In genomic region chr3:94786367-94786835, GRCm38 (mm10) we compare ENCODE assay signal across 8 mouse cellular contexts. TPM values are rescaled to one million over a fixed set of nuclear protein-coding genes. Genes with fewer than 3 reads are reported as not detected.
DNase-seq lines count a peak whose midpoint lies in the region; ATAC-seq and TF ChIP-seq lines count a peak whose summit lies in the region.

Cgn (minus strand) TSS chr3:94786492.

- H3K9me3 ChIP-seq in ES-Bruce4 (replicated peaks; ENCODE audit: control insufficient read depth, insufficient read depth, low read length, poor library complexity, severe bottlenecking), result peaks cover 4% of the 10 kb centered on the region
- no peaks in the 10 kb centered on the region for H3K9me3 ChIP-seq in forebrain, embryonic 15.5 days
- no peaks in the 10 kb centered on the region for H3K9me3 ChIP-seq in liver, postnatal 0 days (ENCODE audit: low read length)
- H3K9me3 ChIP-seq in neural tube, embryonic 14.5 days (ENCODE audit: control insufficient read depth, low read length), result no peaks in the 10 kb centered on the region

- no peaks in the 10 kb centered on the region for H3K27me3 ChIP-seq in ES-Bruce4 (ENCODE audit: control insufficient read depth, insufficient read depth, low read length, poor library complexity, severe bottlenecking)
- H3K27me3 ChIP-seq in forebrain, embryonic 15.5 days, result no peaks in the 10 kb centered on the region
- H3K27me3 ChIP-seq in liver, postnatal 0 days (ENCODE audit: insufficient read depth, low read length), result peaks cover 15% of the 10 kb centered on the region
- no peaks in the 10 kb centered on the region for H3K27me3 ChIP-seq in neural tube, embryonic 14.5 days (ENCODE audit: control insufficient read depth, insufficient read depth, low read length)
- no peaks in the 10 kb centered on the region for H3K27me3 ChIP-seq in testis, adult 2 months (ENCODE audit: control insufficient read depth, insufficient read depth, low read length)

- no peak for TF ChIP-seq CTCF in ES-Bruce4 (IDR thresholded peaks at IDR 0.05; ENCODE audit: low read depth, low read length)
- TF ChIP-seq CTCF in liver, postnatal 0 days (IDR thresholded peaks at IDR 0.05; ENCODE audit: low read depth), result no peak
- no peak for TF ChIP-seq CTCF in testis, adult 2 months (IDR thresholded peaks at IDR 0.05; ENCODE audit: control insufficient read depth, insufficient read depth, insufficient replicate concordance, low read depth, low read length)

- H3K36me3 ChIP-seq in ES-Bruce4 (ENCODE audit: control insufficient read depth, insufficient read depth, low read length, poor library complexity, severe bottlenecking), result no peaks in the 10 kb centered on the region
- no peaks in the 10 kb centered on the region for H3K36me3 ChIP-seq in forebrain, embryonic 15.5 days
- H3K36me3 ChIP-seq in liver, postnatal 0 days (replicated peaks; ENCODE audit: insufficient read depth, low read length), result no peaks in the 10 kb centered on the region
- H3K36me3 ChIP-seq in neural tube, embryonic 14.5 days (ENCODE audit: control insufficient read depth, insufficient read depth, low read length), result no peaks in the 10 kb centered on the region
- no peaks in the 10 kb centered on the region for H3K36me3 ChIP-seq in testis, adult 2 months (ENCODE audit: control insufficient read depth, insufficient read depth, low read length)

- TF ChIP-seq EP300 in ES-Bruce4 (IDR thresholded peaks at IDR 0.05; ENCODE audit: insufficient read depth, low read depth, low read length), result no peak
- TF ChIP-seq EP300 in liver, postnatal 0 days (IDR thresholded peaks at IDR 0.05; ENCODE audit: low read depth), result no peak

- H3K4me2 ChIP-seq in forebrain, embryonic 15.5 days (replicated peaks), result peak within 1 kb of the TSS; percentile 92
- peak within 1 kb of the TSS; percentile 87 for H3K4me2 ChIP-seq in liver, postnatal 0 days (ENCODE audit: low read depth, low read length)
- peak within 1 kb of the TSS; percentile 68 for H3K4me2 ChIP-seq in neural tube, embryonic 14.5 days (ENCODE audit: low read depth, low read length)

- intact Hi-C loops in heart, postnatal 25 days (cut with DNase I), result no loop called here

- H3K4me3 ChIP-seq in ES-Bruce4 (ENCODE audit: low read depth, low read length), result peak within 1 kb of the TSS; percentile 99
- H3K4me3 ChIP-seq in forebrain, embryonic 15.5 days, result peak within 1 kb of the TSS; percentile 52
- peak within 1 kb of the TSS; percentile 63 for H3K4me3 ChIP-seq in liver, postnatal 0 days (ENCODE audit: low read depth, low read length)
- H3K4me3 ChIP-seq in neural tube, embryonic 14.5 days (ENCODE audit: low read depth, low read length), result peak within 1 kb of the TSS; percentile 47
- H3K4me3 ChIP-seq in testis, adult 2 months (ENCODE audit: control insufficient read depth, low read depth, low read length), result peak within 1 kb of the TSS; percentile 88

- H3K27ac ChIP-seq in ES-Bruce4 (ENCODE audit: insufficient read depth, low read length), result no peak within 1 kb of the TSS
- H3K27ac ChIP-seq in forebrain, embryonic 15.5 days (replicated peaks), result peak within 1 kb of the TSS; percentile 90
- H3K27ac ChIP-seq in liver, postnatal 0 days (ENCODE audit: low read depth), result peak within 1 kb of the TSS; percentile 19
- H3K27ac ChIP-seq in neural tube, embryonic 14.5 days (ENCODE audit: low read depth, low read length), result peak within 1 kb of the TSS; percentile 80
- peak within 1 kb of the TSS; percentile 65 for H3K27ac ChIP-seq in testis, adult 2 months (ENCODE audit: control insufficient read depth, insufficient read depth, low read depth, low read length)

- peaks cover 2% of the 10 kb centered on the region for H3K4me1 ChIP-seq in ES-Bruce4 (ENCODE audit: control insufficient read depth, insufficient read depth, low read length)
- H3K4me1 ChIP-seq in forebrain, embryonic 15.5 days, result peaks cover 23% of the 10 kb centered on the region
- peaks cover 10% of the 10 kb centered on the region for H3K4me1 ChIP-seq in liver, postnatal 0 days (ENCODE audit: insufficient read depth)
- peaks cover 3% of the 10 kb centered on the region; the same call in 1 of the 2 replicates for H3K4me1 ChIP-seq in neural tube, embryonic 14.5 days (ENCODE audit: control insufficient read depth, insufficient read depth, low read length)
- peaks cover 11% of the 10 kb centered on the region for H3K4me1 ChIP-seq in testis, adult 2 months (ENCODE audit: control insufficient read depth, insufficient read depth, low read length)

- peak within 1 kb of the TSS; percentile 67 for H3K9ac ChIP-seq in ES-Bruce4 (ENCODE audit: low read depth, poor library complexity, severe bottlenecking)
- H3K9ac ChIP-seq in forebrain, embryonic 15.5 days (replicated peaks), result peak within 1 kb of the TSS; percentile 76
- H3K9ac ChIP-seq in liver, postnatal 0 days (replicated peaks), result peak within 1 kb of the TSS; percentile 59
- peak within 1 kb of the TSS; percentile 74 for H3K9ac ChIP-seq in neural tube, embryonic 14.5 days (replicated peaks; ENCODE audit: low read depth, low read length)

- under 1% methylated on average over 35 of the region's 35 CpGs for WGBS in forebrain, embryonic 15.5 days
- under 1% methylated on average over 30 of the region's 35 CpGs for WGBS in liver, postnatal 0 days (ENCODE audit: insufficient replicate concordance)
- 0% methylated on average over 30 of the region's 35 CpGs for WGBS in neural tube, embryonic 14.5 days

- peak; percentile 95 for DNase-seq in cerebellum, adult 11 months
- peak; percentile 81 for DNase-seq in heart, postnatal 25 days (ENCODE audit: low spot score)
- DNase-seq in layer of hippocampus, adult 11-12 months (ENCODE audit: low spot score), result peak; percentile 92
- peak; percentile 88 for DNase-seq in liver, postnatal 0 days

- TF ChIP-seq POLR2A in ES-Bruce4 (IDR thresholded peaks at IDR 0.05; ENCODE audit: insufficient read depth, low read length), result peak; percentile 95
- peak; percentile 70 for TF ChIP-seq POLR2A in testis, adult 2 months (IDR thresholded peaks at IDR 0.05; ENCODE audit: control insufficient read depth, low read depth, low read length)

- ATAC-seq in forebrain, embryonic 15.5 days (replicated peaks), result peak; percentile 95
- ATAC-seq in liver, postnatal 0 days, result peak; percentile 70
- peak; percentile 94 for ATAC-seq in neural tube, embryonic 14.5 days (ENCODE audit: low read depth)

RNA-seq across cellular contexts. Expression of gene Cgn, which starts in this region (rescaled TPM):
- polyA plus RNA-seq in ES-Bruce4 (2011; ENCODE audit: insufficient read depth, insufficient read length, low read depth, missing spikeins), result 65.5 and 69.2 TPM in 2 replicates
- polyA plus RNA-seq in forebrain, embryonic 15.5 days (2015; fragmentation: Nextera tagmentation; extraction: Ambion mirVana), result 4.8 and 5.8 TPM in 2 replicates
- under 1 TPM; 0.60 to 0.92 TPM for total RNA-seq in heart, postnatal 25 days (2021)
- 8.7 and 9.5 TPM in 2 replicates for polyA plus RNA-seq in liver, postnatal 0 days (2015; fragmentation: Nextera tagmentation; extraction: Ambion mirVana)
- 8.9 and 11.6 TPM in 2 replicates for polyA plus RNA-seq in neural tube, embryonic 14.5 days (2014; fragmentation: Nextera tagmentation; extraction: Ambion mirVana)
- 12.6 and 17.4 TPM in 2 replicates for polyA plus RNA-seq in testis, adult 2 months (2012; rRNA removed)

Comparison
In these comparisons a context has a peak if more than half of its experiments do, and no peak if none do; other contexts are left out.
1. Peak in DNase-seq in heart, postnatal 25 days; RNA of the gene not detected or under 1 TPM.
2. H3K4me3 ChIP-seq: peak in every context shown above with its lines; median percentile 99 in ES-Bruce4; 88 in testis, adult 2 months; 63 in liver, postnatal 0 days; 52 in forebrain, embryonic 15.5 days; 47 in neural tube, embryonic 14.5 days.